8 mouse cellular contexts compared by ENCODE assay signal in the genomic region with DNA sequence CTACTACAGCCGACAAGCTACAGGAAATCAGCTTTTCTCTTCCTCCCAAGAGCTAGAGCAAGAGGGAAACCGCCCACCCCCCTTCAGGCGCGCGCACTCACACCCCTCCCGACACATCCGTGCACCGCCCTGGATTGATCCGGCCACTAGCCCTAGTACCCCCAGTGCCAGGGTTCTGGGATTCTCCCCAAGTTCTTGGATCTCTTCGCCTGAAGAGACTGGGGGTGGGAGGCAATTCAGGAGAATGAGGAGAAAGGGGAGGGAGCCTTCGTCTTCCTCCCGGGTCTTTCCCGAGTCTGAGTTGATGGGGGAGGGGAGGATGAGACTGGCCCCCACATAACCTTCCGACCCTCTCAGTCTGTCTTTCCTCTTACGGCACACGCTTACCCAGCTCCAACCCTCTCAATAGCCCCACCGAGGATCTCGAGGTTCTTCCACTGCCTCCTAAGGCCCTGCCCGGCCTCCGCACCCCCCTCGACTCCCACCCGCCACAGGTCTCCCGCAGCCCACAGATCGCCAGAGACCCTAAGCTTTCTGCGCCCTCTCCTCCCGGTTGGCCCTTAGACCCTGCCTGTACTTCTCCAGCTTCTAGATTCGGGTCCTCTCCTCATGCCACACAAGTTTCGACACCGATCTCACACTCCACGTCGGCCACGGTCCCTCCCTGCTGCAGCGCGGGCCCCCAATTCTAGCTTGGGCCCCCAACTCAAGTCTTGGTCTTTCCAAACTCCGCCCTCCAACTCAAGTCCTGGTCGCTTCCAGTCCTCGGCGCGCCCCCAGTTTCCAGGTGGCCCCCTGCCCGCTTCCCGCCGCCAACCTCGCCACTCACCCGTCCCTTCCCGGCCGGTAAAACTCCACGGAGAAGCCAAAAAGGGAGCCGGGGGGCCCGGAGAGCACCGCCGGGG. TPM values are rescaled to one million over a fixed set of nuclear protein-coding genes. Genes with fewer than 3 reads are reported as not detected.
DNase-seq lines count a peak whose midpoint lies in the region; ATAC-seq and TF ChIP-seq lines count a peak whose summit lies in the region.

No protein-coding gene starts in this region.

- H3K9me3 ChIP-seq in forebrain, embryonic 11.5 days (ENCODE audit: control insufficient read depth, low read length), result no peaks in the 10 kb centered on the region
- no peaks in the 10 kb centered on the region for H3K9me3 ChIP-seq in hindbrain, embryonic 14.5 days (ENCODE audit: control insufficient read depth, low read length)
- H3K9me3 ChIP-seq in liver, embryonic 13.5 days (replicated peaks), result no peaks in the 10 kb centered on the region
- no peaks in the 10 kb centered on the region for H3K9me3 ChIP-seq in neural tube, embryonic 13.5 days

- H3K27ac ChIP-seq in spleen, adult 2 months (ENCODE audit: insufficient read depth, low read length), result peak overlapping the region; percentile 4; the same call in 1 of the 2 replicates
- no peak overlapping the region for H3K27ac ChIP-seq in forebrain, embryonic 11.5 days (ENCODE audit: low read depth, low read length)
- no peak overlapping the region for H3K27ac ChIP-seq in hindbrain, embryonic 14.5 days
- peak overlapping the region; percentile 85 for H3K27ac ChIP-seq in liver, embryonic 13.5 days
- no peak overlapping the region; the same call in 1 of the 2 replicates for H3K27ac ChIP-seq in neural tube, embryonic 13.5 days (replicated peaks)

- TF ChIP-seq POLR2A in spleen, adult 2 months (IDR thresholded peaks at IDR 0.05; ENCODE audit: low read depth, low read length), result no peak

- peak in 1 of 2 experiments; percentile 28 for DNase-seq in spleen, adult 2 months (ENCODE audit: low read depth in 1 of 2, low spot score in 2 of 2)
- DNase-seq in spleen, postnatal 4 days (ENCODE audit: low spot score in 2 of 2), result no peak
- DNase-seq in forebrain, embryonic 11.5 days (ENCODE audit: low spot score), result peak; percentile 72
- no peak for DNase-seq in hindbrain, embryonic 14.5 days (ENCODE audit: low spot score)
- no peak for DNase-seq in liver, embryonic 13.5 days
- DNase-seq in layer of hippocampus, adult 8-10 months (ENCODE audit: low spot score in 2 of 2), result no peak

- peak overlapping the region; percentile 77 for H3K9ac ChIP-seq in forebrain, embryonic 11.5 days (ENCODE audit: low read length)
- peak overlapping the region; percentile 57 for H3K9ac ChIP-seq in hindbrain, embryonic 14.5 days
- H3K9ac ChIP-seq in liver, embryonic 13.5 days, result peak overlapping the region; percentile 88
- H3K9ac ChIP-seq in neural tube, embryonic 13.5 days, result peak overlapping the region; percentile 75

- H3K4me3 ChIP-seq in spleen, adult 2 months (ENCODE audit: extremely low read depth, insufficient read depth, insufficient read length), result peak overlapping the region; percentile 58
- H3K4me3 ChIP-seq in forebrain, embryonic 11.5 days (ENCODE audit: low read depth, low read length), result peak overlapping the region; percentile 62
- peak overlapping the region; percentile 43 for H3K4me3 ChIP-seq in hindbrain, embryonic 14.5 days (replicated peaks; ENCODE audit: low read length)
- peak overlapping the region; percentile 75 for H3K4me3 ChIP-seq in liver, embryonic 13.5 days (replicated peaks)
- H3K4me3 ChIP-seq in neural tube, embryonic 13.5 days, result peak overlapping the region; percentile 52

- peak; percentile 60 for ATAC-seq in forebrain, embryonic 11.5 days (replicated peaks; ENCODE audit: low FRiP score)
- ATAC-seq in hindbrain, embryonic 14.5 days (ENCODE audit: low FRiP score), result peak; percentile 41; the same call in 1 of the 2 replicates
- ATAC-seq in liver, embryonic 13.5 days (ENCODE audit: low read depth), result peak; percentile 42; the same call in 1 of the 2 replicates
- peak; percentile 64 for ATAC-seq in neural tube, embryonic 13.5 days (ENCODE audit: low read depth)
- ATAC-seq in monocyte, adult 5-6 weeks (replicated peaks; ENCODE audit: insufficient number of reproducible peaks, low FRiP score, low TSS enrichment, poor library complexity, severe bottlenecking), result no peak

- peaks cover 8% of the 10 kb centered on the region; the same call in 1 of the 2 replicates for H3K4me1 ChIP-seq in spleen, adult 2 months (ENCODE audit: control insufficient read depth, insufficient read depth, insufficient read length)
- H3K4me1 ChIP-seq in forebrain, embryonic 11.5 days (replicated peaks; ENCODE audit: control insufficient read depth, insufficient read depth, low read length), result peaks cover 6% of the 10 kb centered on the region; the same call in 1 of the 2 replicates
- peaks cover 11% of the 10 kb centered on the region for H3K4me1 ChIP-seq in hindbrain, embryonic 14.5 days (replicated peaks; ENCODE audit: control insufficient read depth, insufficient read depth, low read length)
- peaks cover 71% of the 10 kb centered on the region for H3K4me1 ChIP-seq in liver, embryonic 13.5 days (replicated peaks)
- peaks cover 22% of the 10 kb centered on the region for H3K4me1 ChIP-seq in neural tube, embryonic 13.5 days (replicated peaks)

- H3K36me3 ChIP-seq in spleen, adult 2 months (ENCODE audit: control insufficient read depth, insufficient read depth, low read length), result no peaks in the 10 kb centered on the region
- no peaks in the 10 kb centered on the region for H3K36me3 ChIP-seq in forebrain, embryonic 11.5 days (ENCODE audit: control insufficient read depth, insufficient read depth, low read length)
- no peaks in the 10 kb centered on the region for H3K36me3 ChIP-seq in hindbrain, embryonic 14.5 days (replicated peaks; ENCODE audit: control insufficient read depth, insufficient read depth)
- H3K36me3 ChIP-seq in liver, embryonic 13.5 days, result no peaks in the 10 kb centered on the region
- no peaks in the 10 kb centered on the region for H3K36me3 ChIP-seq in neural tube, embryonic 13.5 days

- H3K27me3 ChIP-seq in spleen, adult 2 months (ENCODE audit: control insufficient read depth, insufficient read depth, low read length), result peaks cover 7% of the 10 kb centered on the region
- no peaks in the 10 kb centered on the region for H3K27me3 ChIP-seq in forebrain, embryonic 11.5 days (ENCODE audit: control insufficient read depth, insufficient read depth, low read length)
- peaks cover 8% of the 10 kb centered on the region for H3K27me3 ChIP-seq in hindbrain, embryonic 14.5 days (ENCODE audit: control insufficient read depth, insufficient read depth, low read length)
- H3K27me3 ChIP-seq in liver, embryonic 13.5 days, result peaks cover 20% of the 10 kb centered on the region; the same call in 1 of the 2 replicates
- peaks cover 36% of the 10 kb centered on the region for H3K27me3 ChIP-seq in neural tube, embryonic 13.5 days

- H3K4me2 ChIP-seq in forebrain, embryonic 11.5 days (ENCODE audit: low read depth, low read length, severe bottlenecking), result peak overlapping the region; percentile 95
- H3K4me2 ChIP-seq in hindbrain, embryonic 14.5 days (replicated peaks), result peak overlapping the region; percentile 87
- H3K4me2 ChIP-seq in liver, embryonic 13.5 days, result peak overlapping the region; percentile 92
- peak overlapping the region; percentile 74 for H3K4me2 ChIP-seq in neural tube, embryonic 13.5 days

- 2% methylated on average over 51 of the region's 51 CpGs for WGBS in spleen, adult 2 months
- WGBS in forebrain, embryonic 11.5 days, result 1% methylated on average over 51 of the region's 51 CpGs
- WGBS in hindbrain, embryonic 14.5 days, result 1% methylated on average over 49 of the region's 51 CpGs
- 1% methylated on average over 51 of the region's 51 CpGs for WGBS in liver, embryonic 13.5 days (ENCODE audit: insufficient replicate concordance)
- under 1% methylated on average over 51 of the region's 51 CpGs for WGBS in neural tube, embryonic 13.5 days

- TF ChIP-seq CTCF in spleen, adult 2 months (IDR thresholded peaks at IDR 0.05; ENCODE audit: extremely low read depth, insufficient read depth, insufficient read length, insufficient replicate concordance), result no peak

RNA-seq across cellular contexts. Expression of gene Itga5, which starts 0.8 kb away (rescaled TPM):
- 7.1 and 8.0 TPM in 2 replicates for polyA plus RNA-seq in spleen, adult 2 months (2012; rRNA removed)
- 22.0 and 22.4 TPM in 2 replicates for polyA plus RNA-seq in forebrain, embryonic 11.5 days (2014; fragmentation: Nextera tagmentation; extraction: Ambion mirVana)
- 7.7 and 8.1 TPM in 2 replicates for polyA plus RNA-seq in hindbrain, embryonic 14.5 days (2014; fragmentation: Nextera tagmentation; extraction: Ambion mirVana)
- 12.9 and 15.8 TPM in 2 replicates for polyA plus RNA-seq in liver, embryonic 13.5 days (2015; fragmentation: Nextera tagmentation; extraction: Ambion mirVana)
- polyA plus RNA-seq in neural tube, embryonic 13.5 days (2015; fragmentation: Nextera tagmentation; extraction: Ambion mirVana), result 9.2 and 11.6 TPM in 2 replicates
- 3.1 to 26.6 TPM (median 11.4 TPM) in 3 replicates for total RNA-seq in monocyte, adult 5-6 weeks (2017)
- 1 to 10 TPM; 1.8 to 4.8 (median 2.9) TPM for total RNA-seq in layer of hippocampus, adult 8-10 months (2022)

RNA-seq across cellular contexts. Expression of gene Zfp385a, which starts 25.8 kb away (rescaled TPM):
- 28.1 and 31.0 TPM in 2 replicates for polyA plus RNA-seq in spleen, adult 2 months (2012; rRNA removed)
- polyA plus RNA-seq in forebrain, embryonic 11.5 days (2014; fragmentation: Nextera tagmentation; extraction: Ambion mirVana), result 27.4 and 27.8 TPM in 2 replicates
- 25.7 and 25.9 TPM in 2 replicates for polyA plus RNA-seq in hindbrain, embryonic 14.5 days (2014; fragmentation: Nextera tagmentation; extraction: Ambion mirVana)
- polyA plus RNA-seq in liver, embryonic 13.5 days (2015; fragmentation: Nextera tagmentation; extraction: Ambion mirVana), result 4.6 and 5.9 TPM in 2 replicates
- polyA plus RNA-seq in neural tube, embryonic 13.5 days (2015; fragmentation: Nextera tagmentation; extraction: Ambion mirVana), result 17.1 and 18.4 TPM in 2 replicates
- total RNA-seq in monocyte, adult 5-6 weeks (2017), result 0.85 to 3.7 TPM (median 1.7 TPM) in 3 replicates
- total RNA-seq in layer of hippocampus, adult 8-10 months (2022), result 10 to 100 TPM; 37.9 to 55.5 (median 47.0) TPM

RNA-seq across cellular contexts. Expression of gene Gpr84, which starts 55.3 kb away (rescaled TPM):
- polyA plus RNA-seq in spleen, adult 2 months (2012; rRNA removed), result 0.33 and 0.49 TPM in 2 replicates
- polyA plus RNA-seq in forebrain, embryonic 11.5 days (2014; fragmentation: Nextera tagmentation; extraction: Ambion mirVana), result not detected in 2 replicates
- 0.12 and 0.39 TPM in 2 replicates for polyA plus RNA-seq in hindbrain, embryonic 14.5 days (2014; fragmentation: Nextera tagmentation; extraction: Ambion mirVana)
- 0.28 and 0.29 TPM in 2 replicates for polyA plus RNA-seq in liver, embryonic 13.5 days (2015; fragmentation: Nextera tagmentation; extraction: Ambion mirVana)
- 0.57 and 0.62 TPM in 2 replicates for polyA plus RNA-seq in neural tube, embryonic 13.5 days (2015; fragmentation: Nextera tagmentation; extraction: Ambion mirVana)
- total RNA-seq in monocyte, adult 5-6 weeks (2017), result 0.53 to 1.2 TPM (median 0.87 TPM) in 3 replicates
- 1 to 10 TPM in 2 of 4 experiments, under 1 TPM in 2; 0.35 to 9.3 (median 4.4) TPM for total RNA-seq in layer of hippocampus, adult 8-10 months (2022)

Comparison
In these comparisons a context has a peak if more than half of its experiments do, and no peak if none do; other contexts are left out.
1. H3K27ac ChIP-seq: peak in spleen, adult 2 months (single experiment) and liver, embryonic 13.5 days (single experiment); none in forebrain, embryonic 11.5 days (single experiment), hindbrain, embryonic 14.5 days (single experiment) and neural tube, embryonic 13.5 days (single experiment).
2. Peak in every context shown above with its lines, with median percentiles within 50 percentile points of each other: H3K4me3 ChIP-seq, H3K4me2 ChIP-seq and H3K9ac ChIP-seq.